Mouse (Mus musculus) neural tube, embryonic 13.5 days (tissue): ENCODE data around the gene Gpr146. TPM values are rescaled to one million over a fixed set of nuclear protein-coding genes. Genes with fewer than 3 reads are reported as not detected.

Experiments
- ATAC-seq: fragments of 200-750 bp; cut with Nextera tagmentation; 2 replicates; pipeline ENCODE4 v1.8.0; 2017; ENCODE audit warnings: low read depth, mild to moderate bottlenecking, moderate TSS enrichment, moderate library complexity
- H3K27ac ChIP-seq: fragments of 300-500 bp; sonication (generic); replicated peaks from 2 replicates; pipeline ENCODE4 v1.5.1; 2015; ENCODE audit warnings: moderate library complexity, mild to moderate bottlenecking, inconsistent platforms
- H3K27me3 ChIP-seq: fragments of 300-500 bp; sonication (generic); 2 replicates; pipeline ENCODE4 v1.6.1; 2015; ENCODE audit warnings: mild to moderate bottlenecking, inconsistent platforms
- H3K36me3 ChIP-seq: fragments of 300-500 bp; sonication (generic); 2 replicates; pipeline ENCODE4 v1.6.1; 2015; ENCODE audit warnings: mild to moderate bottlenecking, inconsistent platforms
- H3K4me1 ChIP-seq: fragments of 300-500 bp; sonication (generic); replicated peaks from 2 replicates; pipeline ENCODE4 v1.6.1; 2015; ENCODE audit warnings: inconsistent platforms
- H3K4me2 ChIP-seq: fragments of 300-500 bp; sonication (generic); 2 replicates; pipeline ENCODE4 v1.6.1; 2015; ENCODE audit warnings: inconsistent platforms, mild to moderate bottlenecking, moderate library complexity
- H3K4me3 ChIP-seq: fragments of 300-500 bp; sonication (generic); 2 replicates; pipeline ENCODE4 v1.5.1; 2015; ENCODE audit warnings: mild to moderate bottlenecking, inconsistent platforms
- H3K9ac ChIP-seq: fragments of 300-500 bp; sonication (generic); 2 replicates; pipeline ENCODE4 v1.6.1; 2015; ENCODE audit warnings: moderate library complexity, mild to moderate bottlenecking, inconsistent platforms
- H3K9me3 ChIP-seq: fragments of 300-500 bp; sonication (generic); 2 replicates; pipeline ENCODE4 v1.6.1; 2016; ENCODE audit warnings: inconsistent platforms
- WGBS: fragments of 180-500 bp; shearing (Covaris S2); methylation state at CpG from one replicate; pipeline ENCODE4 v1.1.7; 2015; 5-methylcytosine and 5-hydroxymethylcytosine counted together
- polyA plus RNA-seq: library from polyadenylated mRNA; unstranded; fragments of >200 nt; fragmentation: Nextera tagmentation; extraction: Ambion mirVana; gene quantifications from 2 replicates; pipeline ENCODE4 v1.2.1, GENCODE M21; 2015

Gpr146 gene
- polyA plus RNA-seq, 1 experiment from 2014 or later, result 1.8 TPM

- H3K9ac ChIP-seq, result peak overlapping the region; percentile 94
- WGBS, result under 1% methylated on average over 33 of the region's 33 CpGs
- H3K4me1 ChIP-seq, result peaks cover 25% of the 10 kb centered on the region
- H3K27me3 ChIP-seq, result no peaks in the 10 kb centered on the region
- peak overlapping the region; percentile 86 for H3K4me3 ChIP-seq
- peak; percentile 89 for ATAC-seq
- H3K9me3 ChIP-seq, result no peaks in the 10 kb centered on the region
- H3K27ac ChIP-seq, result peak overlapping the region; percentile 82
- H3K4me2 ChIP-seq, result peak overlapping the region; percentile 98
- peaks cover 28% of the 10 kb centered on the region for H3K36me3 ChIP-seq
Measured at GRCm38 (mm10) chr5:139344687-139345363, 32.7 kb upstream of the Gpr146 start.

GRCm38 (mm10) chr5:139345364-139345714 lies 32.2 kb upstream of the Gpr146 start:
- peaks cover 23% of the 10 kb centered on the region for H3K36me3 ChIP-seq
- H3K27me3 ChIP-seq, result no peaks in the 10 kb centered on the region
- ATAC-seq, result peak; percentile 28; the same call in 1 of the 2 replicates
- peak overlapping the region; percentile 49 for H3K27ac ChIP-seq
- WGBS, result 9% methylated on average over 5 of the region's 5 CpGs
- H3K4me1 ChIP-seq, result peaks cover 25% of the 10 kb centered on the region
- peak overlapping the region; percentile 86 for H3K4me3 ChIP-seq
- H3K9me3 ChIP-seq, result no peaks in the 10 kb centered on the region
- peak overlapping the region; percentile 98 for H3K4me2 ChIP-seq
- H3K9ac ChIP-seq, result peak overlapping the region; percentile 94; the same call in 1 of the 2 replicates

GRCm38 (mm10) chr5:139347225-139347624 lies 30.3 kb upstream of the Gpr146 start:
- Histone ChIP-seq H3K36me3 (peaks cover 7% of the 10 kb centered on the region), H3K27ac (no peak overlapping the region), H3K9me3 (no peaks in the 10 kb centered on the region), H3K4me3 (no peak overlapping the region), H3K4me2 (no peak overlapping the region), H3K27me3 (peaks cover 5% of the 10 kb centered on the region), H3K4me1 (peaks cover 30% of the 10 kb centered on the region), H3K9ac (no peak overlapping the region)
- 52% methylated on average over 1 of the region's 1 CpGs for WGBS
- ATAC-seq, result no peak

- peaks cover 11% of the 10 kb centered on the region for H3K4me1 ChIP-seq
- no peaks in the 10 kb centered on the region for H3K36me3 ChIP-seq
- no peak overlapping the region for H3K4me2 ChIP-seq
- WGBS, result 75% methylated on average over 6 of the region's 6 CpGs
- no peak overlapping the region for H3K9ac ChIP-seq
- H3K9me3 ChIP-seq, result no peaks in the 10 kb centered on the region
- H3K4me3 ChIP-seq, result no peak overlapping the region
- no peak for ATAC-seq
- H3K27ac ChIP-seq, result no peak overlapping the region
- peaks cover 6% of the 10 kb centered on the region for H3K27me3 ChIP-seq
Measured at GRCm38 (mm10) chr5:139349713-139350112, 27.8 kb upstream of the Gpr146 start.

GRCm38 (mm10) chr5:139351134-139351533 lies 26.4 kb upstream of the Gpr146 start, which contains the start of gene Cox19:
TSS of gene Cox19 (minus strand) at chr5:139351418.
- 60% methylated on average over 5 of the region's 5 CpGs for WGBS
- Histone ChIP-seq H3K4me3 (no peak within 1 kb of the TSS), H3K9ac (peak within 1 kb of the TSS; percentile 26; the same call in 1 of the 2 replicates), H3K4me1 (peaks cover 5% of the 10 kb centered on the region), H3K27me3 (peaks cover 6% of the 10 kb centered on the region), H3K9me3 (no peaks in the 10 kb centered on the region), H3K27ac (no peak within 1 kb of the TSS), H3K4me2 (no peak within 1 kb of the TSS), H3K36me3 (no peaks in the 10 kb centered on the region)
- ATAC-seq, result no peak

GRCm38 (mm10) chr5:139351628-139352027 lies 25.9 kb upstream of the Gpr146 start:
- Histone ChIP-seq H3K4me1 (peaks cover 7% of the 10 kb centered on the region), H3K4me3 (no peak overlapping the region), H3K27me3 (peaks cover 6% of the 10 kb centered on the region), H3K9ac (peak overlapping the region; percentile 26; the same call in 1 of the 2 replicates), H3K4me2 (no peak overlapping the region), H3K9me3 (no peaks in the 10 kb centered on the region), H3K27ac (no peak overlapping the region), H3K36me3 (no peaks in the 10 kb centered on the region)
- 22% methylated on average over 8 of the region's 8 CpGs for WGBS
- ATAC-seq, result no peak

GRCm38 (mm10) chr5:139352317-139352716 lies 25.2 kb upstream of the Gpr146 start, which contains the start of gene Cyp2w1:
TSS of gene Cyp2w1 (plus strand) at chr5:139352617.
- Histone ChIP-seq H3K4me3 (no peak within 1 kb of the TSS), H3K36me3 (no peaks in the 10 kb centered on the region), H3K9me3 (no peaks in the 10 kb centered on the region), H3K4me2 (no peak within 1 kb of the TSS), H3K27ac (no peak within 1 kb of the TSS), H3K9ac (peak within 1 kb of the TSS; percentile 26; the same call in 1 of the 2 replicates), H3K27me3 (peaks cover 6% of the 10 kb centered on the region), H3K4me1 (peaks cover 14% of the 10 kb centered on the region)
- ATAC-seq, result no peak
- 61% methylated on average over 6 of the region's 6 CpGs for WGBS

- ATAC-seq, result no peak
- H3K4me3 ChIP-seq, result no peak overlapping the region
- peaks cover 6% of the 10 kb centered on the region for H3K27me3 ChIP-seq
- no peak overlapping the region for H3K27ac ChIP-seq
- H3K9me3 ChIP-seq, result no peaks in the 10 kb centered on the region
- peaks cover 21% of the 10 kb centered on the region for H3K4me1 ChIP-seq
- H3K4me2 ChIP-seq, result no peak overlapping the region
- no peak overlapping the region for H3K9ac ChIP-seq
- H3K36me3 ChIP-seq, result no peaks in the 10 kb centered on the region
- 66% methylated on average over 10 of the region's 10 CpGs for WGBS
Measured at GRCm38 (mm10) chr5:139353496-139353895, 24.0 kb upstream of the Gpr146 start.

- Histone ChIP-seq H3K27ac (no peak overlapping the region), H3K27me3 (peaks cover 6% of the 10 kb centered on the region), H3K4me1 (peaks cover 21% of the 10 kb centered on the region), H3K36me3 (no peaks in the 10 kb centered on the region), H3K9me3 (no peaks in the 10 kb centered on the region), H3K4me2 (no peak overlapping the region), H3K9ac (no peak overlapping the region), H3K4me3 (no peak overlapping the region)
- 90% methylated on average over 11 of the region's 11 CpGs for WGBS
- ATAC-seq, result no peak
Measured at GRCm38 (mm10) chr5:139353946-139354345, 23.6 kb upstream of the Gpr146 start.

GRCm38 (mm10) chr5:139355235-139355772 lies 22.2 kb upstream of the Gpr146 start:
- 39% methylated on average over 19 of the region's 19 CpGs for WGBS
- Histone ChIP-seq H3K36me3 (no peaks in the 10 kb centered on the region), H3K9ac (no peak overlapping the region), H3K4me2 (no peak overlapping the region), H3K4me1 (peaks cover 21% of the 10 kb centered on the region), H3K27me3 (peaks cover 6% of the 10 kb centered on the region), H3K9me3 (no peaks in the 10 kb centered on the region), H3K4me3 (no peak overlapping the region), H3K27ac (no peak overlapping the region)
- ATAC-seq, result no peak

GRCm38 (mm10) chr5:139358653-139359052 lies 18.8 kb upstream of the Gpr146 start:
- Histone ChIP-seq H3K4me2 (no peak overlapping the region), H3K36me3 (no peaks in the 10 kb centered on the region), H3K27ac (no peak overlapping the region), H3K4me1 (peaks cover 15% of the 10 kb centered on the region), H3K9me3 (no peaks in the 10 kb centered on the region), H3K4me3 (no peak overlapping the region), H3K27me3 (no peaks in the 10 kb centered on the region), H3K9ac (no peak overlapping the region)
- WGBS, result 88% methylated on average over 2 of the region's 2 CpGs
- no peak for ATAC-seq

- no peak overlapping the region for H3K27ac ChIP-seq
- no peaks in the 10 kb centered on the region for H3K36me3 ChIP-seq
- no peak overlapping the region for H3K4me3 ChIP-seq
- H3K9ac ChIP-seq, result no peak overlapping the region
- ATAC-seq, result no peak
- 94% methylated on average over 5 of the region's 5 CpGs for WGBS
- no peaks in the 10 kb centered on the region for H3K9me3 ChIP-seq
- H3K4me1 ChIP-seq, result peaks cover 16% of the 10 kb centered on the region
- no peak overlapping the region for H3K4me2 ChIP-seq
- H3K27me3 ChIP-seq, result no peaks in the 10 kb centered on the region
Measured at GRCm38 (mm10) chr5:139359244-139359643, 18.3 kb upstream of the Gpr146 start.
